Mouse (Mus musculus) heart, adult 2 months (tissue): ENCODE data around the gene Cmc1. TPM values are rescaled to one million over a fixed set of nuclear protein-coding genes. Genes with fewer than 3 reads are reported as not detected.

ENCODE experiments used
- DNase-seq, 2 experiments: peaks; one replicate each; pipeline ENCODE4 v3.0.0; 2021
- H3K27ac ChIP-seq: fragments of 200-600 bp; 2 replicates; pipeline ENCODE4 v1.8.1; 2022
- H3K27me3 ChIP-seq: fragments of 200-500 bp; 2 replicates; pipeline ENCODE4 v1.6.1; 2012; ENCODE audit warnings: mild to moderate bottlenecking, low read length, inconsistent platforms, mixed read lengths; ENCODE audit not compliant: control insufficient read depth, insufficient read depth
- H3K36me3 ChIP-seq: fragments of 200-500 bp; 2 replicates; pipeline ENCODE4 v1.6.1; 2012; ENCODE audit warnings: low read length, inconsistent platforms; ENCODE audit not compliant: control insufficient read depth, insufficient read depth
- H3K4me1 ChIP-seq: fragments of 200-500 bp; 2 replicates; pipeline ENCODE4 v1.6.1; 2011; ENCODE audit warnings: low read length; ENCODE audit not compliant: control insufficient read depth, insufficient read depth
- H3K4me3 ChIP-seq: fragments of 200-600 bp; 2 replicates; pipeline ENCODE4 v1.8.1; 2022
- H3K79me2 ChIP-seq: fragments of 200-500 bp; replicated peaks from 2 replicates; pipeline ENCODE4 v1.6.1; 2012; ENCODE audit warnings: mild to moderate bottlenecking, inconsistent platforms, low read length, moderate library complexity, mixed read lengths; ENCODE audit not compliant: control insufficient read depth, insufficient read depth
- H3K9ac ChIP-seq: fragments of 200-500 bp; 2 replicates; pipeline ENCODE4 v1.6.1; 2012; ENCODE audit warnings: low read depth, mild to moderate bottlenecking, control low read depth, inconsistent platforms, low read length, mixed read lengths
- CTCF ChIP-seq: fragments of 200-600 bp; IDR thresholded peaks from 2 replicates; pipeline ENCODE4 v1.8.1; 2022; ENCODE audit warnings: antibody characterized with exemption, mild to moderate bottlenecking, moderate library complexity
- EP300 ChIP-seq: fragments of 200-500 bp; IDR thresholded peaks from 2 replicates; pipeline ENCODE4 v1.6.1; 2011; ENCODE audit warnings: low read depth, low read length, control low read depth; ENCODE audit not compliant: insufficient read depth
- POLR2A ChIP-seq: fragments of 200-500 bp; IDR thresholded peaks from 2 replicates; pipeline ENCODE4 v1.6.1; 2011; ENCODE audit warnings: mild to moderate bottlenecking, low read depth, low read length, control low read depth; ENCODE audit not compliant: insufficient read depth
- WGBS: fragments of 180-500 bp; shearing (Covaris S2); methylation state at CpG from one replicate; pipeline ENCODE4 v1.1.7; 2018; 5-methylcytosine and 5-hydroxymethylcytosine counted together
- intact Hi-C: fragments of 180-260 bp; cut with DNase I; formaldehyde crosslinking; loops from one replicate; pipeline ENCODE4 v1.15.1; 2025
- polyA plus RNA-seq: library from polyadenylated mRNA; depleted of rRNA; stranded (reverse); fragments of >200 nt; gene quantifications from 2 replicates; pipeline ENCODE4 v1.2.3, GENCODE M21; 2012
- total RNA-seq, 2 experiments: library from RNA; stranded (reverse); gene quantifications; 2 replicates each; pipeline ENCODE4 v1.2.3; 2021

The Cmc1 gene
- total and polyA plus RNA-seq, 3 experiments: 4.6 to 30.4 (median 23.6) TPM

GRCm38 (mm10) chr9:118082575-118083431 is 67.2 kb downstream of the Cmc1 start:
- DNase-seq: no peak
- 39% methylated on average over 22 of the region's 22 CpGs for WGBS
- no peaks in the 10 kb centered on the region for H3K79me2 ChIP-seq
- no peak overlapping the region for H3K4me3 ChIP-seq
- H3K9ac ChIP-seq: no peak overlapping the region
- TF ChIP-seq CTCF (no peak), POLR2A (no peak), EP300 (no peak)
- no peaks in the 10 kb centered on the region for H3K4me1 ChIP-seq
- no peaks in the 10 kb centered on the region for H3K27me3 ChIP-seq
- no peaks in the 10 kb centered on the region for H3K36me3 ChIP-seq
- H3K27ac ChIP-seq: no peak overlapping the region
- intact Hi-C loops: no loop called here

- Histone ChIP-seq H3K4me3 (no peak overlapping the region), H3K27ac (no peak overlapping the region), H3K36me3 (no peaks in the 10 kb centered on the region), H3K9ac (no peak overlapping the region), H3K79me2 (no peaks in the 10 kb centered on the region), H3K27me3 (no peaks in the 10 kb centered on the region), H3K4me1 (no peaks in the 10 kb centered on the region)
- WGBS: 77% methylated on average over 3 of the region's 3 CpGs
- no peak for DNase-seq
- intact Hi-C loops: no loop called here
- TF ChIP-seq CTCF (no peak), POLR2A (no peak), EP300 (no peak)
Measured at GRCm38 (mm10) chr9:118073358-118073757, 76.6 kb downstream of the Cmc1 start.

DNA sequence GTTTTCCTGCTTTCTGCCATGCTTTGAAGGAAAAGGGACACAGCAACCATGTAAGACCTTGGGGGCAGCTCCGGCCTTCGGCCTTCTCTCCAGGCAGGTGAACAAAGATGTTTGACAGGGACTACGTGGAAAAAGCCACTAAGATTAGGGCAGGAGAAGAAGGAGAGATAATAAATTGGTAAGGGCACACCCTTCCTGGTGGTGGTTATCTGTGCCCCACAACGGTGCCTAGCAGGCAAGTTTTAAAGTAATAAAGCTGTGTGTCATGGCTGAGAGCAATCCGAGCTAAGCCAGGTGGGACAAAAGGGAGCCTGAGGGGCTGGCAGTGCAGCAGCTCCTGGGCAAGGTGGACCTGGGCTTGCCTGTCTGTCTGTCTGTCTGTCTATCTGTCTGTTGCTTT is 77.9 kb downstream of the Cmc1 start:
- Histone ChIP-seq H3K9ac (no peak overlapping the region), H3K27me3 (no peaks in the 10 kb centered on the region), H3K79me2 (no peaks in the 10 kb centered on the region), H3K4me3 (no peak overlapping the region), H3K27ac (no peak overlapping the region), H3K36me3 (no peaks in the 10 kb centered on the region), H3K4me1 (no peaks in the 10 kb centered on the region)
- 67% methylated on average over 5 of the region's 5 CpGs for WGBS
- no peak for DNase-seq
- no peak for TF ChIP-seq EP300
- no peak for TF ChIP-seq CTCF
- TF ChIP-seq POLR2A: no peak
- intact Hi-C loops: no loop called here

DNA sequence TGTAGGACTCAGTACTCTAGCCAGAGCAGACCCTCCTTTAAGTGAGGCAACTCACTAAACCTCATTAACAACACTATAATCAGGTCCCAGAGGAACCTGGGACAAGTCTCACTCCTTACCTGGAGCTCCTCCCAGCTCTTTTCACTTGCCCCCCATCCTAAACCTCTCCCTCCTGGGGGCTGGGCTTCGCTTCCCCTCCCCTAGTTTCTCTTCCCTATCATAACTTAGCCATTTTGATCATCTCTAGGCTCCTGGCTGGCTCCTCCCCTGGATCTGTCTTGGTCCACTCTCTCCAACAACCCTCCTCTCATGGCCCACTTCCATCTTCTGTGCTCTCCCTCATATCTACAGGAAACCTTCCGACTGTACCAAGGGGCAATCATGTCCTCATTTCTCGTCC is 78.6 kb downstream of the Cmc1 start:
- H3K9ac ChIP-seq: no peak overlapping the region
- DNase-seq: no peak
- H3K4me3 ChIP-seq: no peak overlapping the region
- no peaks in the 10 kb centered on the region for H3K4me1 ChIP-seq
- H3K27me3 ChIP-seq: no peaks in the 10 kb centered on the region
- no peak overlapping the region for H3K27ac ChIP-seq
- 65% methylated on average over 3 of the region's 3 CpGs for WGBS
- no peaks in the 10 kb centered on the region for H3K36me3 ChIP-seq
- no peak for TF ChIP-seq POLR2A
- no peak for TF ChIP-seq EP300
- TF ChIP-seq CTCF: no peak
- intact Hi-C loops: no loop called here
- H3K79me2 ChIP-seq: no peaks in the 10 kb centered on the region

GRCm38 (mm10) chr9:118070442-118070841 is 79.5 kb downstream of the Cmc1 start:
- Histone ChIP-seq H3K36me3 (no peaks in the 10 kb centered on the region), H3K4me3 (no peak overlapping the region), H3K27me3 (no peaks in the 10 kb centered on the region), H3K4me1 (no peaks in the 10 kb centered on the region), H3K27ac (no peak overlapping the region), H3K9ac (no peak overlapping the region), H3K79me2 (no peaks in the 10 kb centered on the region)
- TF ChIP-seq POLR2A (no peak), EP300 (no peak), CTCF (no peak)
- intact Hi-C loops: no loop called here
- WGBS: 84% methylated on average over 6 of the region's 6 CpGs
- DNase-seq: no peak

- H3K9ac ChIP-seq: no peak overlapping the region
- no peak for DNase-seq
- no peak overlapping the region for H3K27ac ChIP-seq
- no peaks in the 10 kb centered on the region for H3K27me3 ChIP-seq
- 91% methylated on average over 3 of the region's 3 CpGs for WGBS
- intact Hi-C loops: no loop called here
- peaks cover 4% of the 10 kb centered on the region; the same call in 1 of the 2 replicates for H3K36me3 ChIP-seq
- TF ChIP-seq POLR2A (no peak), EP300 (no peak), CTCF (no peak)
- H3K4me1 ChIP-seq: no peaks in the 10 kb centered on the region
- no peak overlapping the region for H3K4me3 ChIP-seq
- no peaks in the 10 kb centered on the region for H3K79me2 ChIP-seq
Measured at GRCm38 (mm10) chr9:118059101-118059500, 90.9 kb downstream of the Cmc1 start.
